Mouse (Mus musculus) WW6 (cell line): Measurements from ENCODE around the gene Slc25a34.
A peak's percentile ranks its signal among the peaks of the same experiment; 100 is the strongest.

Source experiments
- DNase-seq: peaks from one replicate; pipeline ENCODE4 v3.0.0-alpha.2; 2013; ENCODE audit warnings: low read depth, low spot score

The Slc25a34 gene

DNA sequence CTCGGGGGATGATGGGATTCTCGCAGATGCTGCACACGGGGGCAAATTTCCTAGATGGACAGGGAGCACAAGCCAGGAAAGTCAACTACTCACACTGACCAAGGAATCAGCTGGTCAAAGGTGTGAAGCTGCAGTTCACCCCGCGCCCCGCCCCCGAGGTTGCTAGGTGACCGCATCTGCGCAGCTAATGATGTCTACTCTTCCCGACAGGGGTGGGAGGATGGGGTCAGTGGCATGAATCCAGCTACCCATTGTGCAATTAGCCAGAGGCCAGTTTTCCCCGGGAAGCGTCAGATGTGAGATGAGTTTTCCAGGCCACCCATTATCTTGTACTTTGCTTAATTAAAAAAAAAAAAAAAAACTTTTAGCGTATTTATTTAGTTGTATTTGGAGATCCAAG is 42.6 kb downstream of the Slc25a34 start:
- no peak for DNase-seq

DNA sequence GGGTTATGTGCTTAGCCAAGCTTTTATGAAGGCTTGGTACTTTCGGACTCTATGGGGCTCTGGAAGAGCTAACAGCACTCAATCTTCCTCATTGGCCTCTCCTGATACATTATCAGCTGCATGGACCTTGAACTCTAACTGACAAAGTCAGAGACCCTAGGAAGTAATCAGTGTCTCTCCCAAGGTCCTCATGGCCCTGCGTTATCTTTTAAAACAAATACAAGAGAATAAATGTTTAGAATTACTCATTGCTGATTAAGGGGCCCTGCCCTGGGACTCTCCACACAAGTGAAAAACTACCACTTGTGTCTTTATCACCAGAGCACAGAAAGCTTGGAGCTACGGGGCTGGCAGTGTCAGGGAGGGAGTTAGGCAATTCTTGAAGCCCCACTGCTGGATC is 44.8 kb downstream of the Slc25a34 start:
- DNase-seq = no peak

DNA sequence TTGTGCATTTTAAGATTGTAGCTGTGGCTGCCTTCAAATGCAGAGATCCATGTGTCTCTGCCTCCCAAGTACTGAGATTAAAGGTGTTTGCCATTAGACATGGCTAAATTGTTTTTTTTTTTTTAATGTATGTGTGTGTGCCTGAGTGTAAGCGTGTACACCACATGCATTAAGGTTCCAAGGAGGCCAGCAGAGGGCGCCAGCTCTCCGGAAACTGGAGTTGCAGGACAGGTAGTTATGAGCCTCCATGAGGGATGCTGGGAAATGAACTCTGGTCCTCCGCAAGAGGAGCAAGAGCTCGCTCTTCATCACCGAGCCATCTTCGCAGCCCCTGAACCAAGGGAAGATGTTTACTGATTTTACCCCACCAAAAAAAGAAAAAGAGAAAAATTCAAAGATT is 46.7 kb downstream of the Slc25a34 start:
- no peak for DNase-seq

DNA sequence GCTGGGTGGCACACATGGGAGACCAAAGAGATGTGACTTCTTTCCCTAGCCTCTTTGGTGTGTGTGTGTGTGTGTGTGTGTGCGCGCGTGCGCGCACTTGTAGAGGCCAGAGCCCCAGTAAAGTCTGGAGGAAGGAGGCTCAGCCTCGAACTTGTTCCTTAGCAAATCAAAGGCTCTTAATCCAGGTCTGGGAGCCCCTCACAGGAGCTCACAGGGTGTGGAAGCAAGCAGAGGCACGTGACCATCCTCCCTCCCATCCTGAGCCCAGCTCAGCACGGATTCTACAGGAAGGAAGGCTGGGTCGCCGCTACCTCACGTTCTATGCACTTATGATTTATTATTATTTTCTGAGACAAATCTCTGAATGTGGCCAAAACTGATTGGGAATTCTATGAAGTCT is 47.2 kb downstream of the Slc25a34 start:
- no peak for DNase-seq

DNA sequence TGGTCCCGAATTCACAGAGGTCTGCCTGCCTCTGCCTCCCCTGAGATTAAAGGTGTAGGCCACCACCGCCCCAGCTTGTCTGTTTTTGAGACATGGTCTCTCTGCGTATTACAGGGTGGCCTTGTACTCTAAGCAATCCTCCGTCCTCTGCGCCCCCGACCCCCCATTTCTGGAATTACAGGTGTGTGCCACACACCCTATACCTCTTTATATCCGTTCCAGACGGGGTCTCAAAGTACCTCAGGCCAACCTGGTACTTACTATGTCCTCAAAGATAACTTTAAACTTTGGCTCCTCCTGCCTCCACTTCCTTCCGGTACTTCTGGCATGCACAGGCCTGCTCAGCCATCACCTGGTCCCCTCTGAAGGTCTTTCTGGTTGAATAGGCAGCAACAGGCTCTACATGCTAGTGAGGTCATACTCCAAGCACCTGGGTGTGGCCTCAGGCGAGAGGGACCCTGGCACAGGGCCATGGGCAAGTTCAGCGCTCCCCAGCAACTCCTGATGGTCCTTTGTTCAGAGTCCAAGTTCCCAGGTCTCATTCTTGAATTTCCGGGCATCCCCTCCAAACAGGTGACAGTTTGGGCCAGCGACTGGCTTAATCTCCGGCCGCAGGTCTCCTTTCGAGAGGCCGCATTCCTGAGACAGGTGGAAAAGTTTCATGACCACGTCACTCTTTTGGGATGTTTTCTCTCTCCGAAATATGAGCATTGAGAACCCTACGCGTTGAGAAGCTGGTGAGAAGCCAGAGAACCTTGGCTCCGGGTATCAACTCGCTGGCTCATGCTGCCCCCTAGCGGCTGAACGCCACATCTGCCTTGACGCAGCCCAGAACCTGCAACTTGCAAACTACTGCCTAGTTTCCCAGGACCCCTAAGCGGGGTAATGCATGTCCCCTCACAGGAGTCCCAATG is 48.6 kb downstream of the Slc25a34 start:
- no peak for DNase-seq

DNA sequence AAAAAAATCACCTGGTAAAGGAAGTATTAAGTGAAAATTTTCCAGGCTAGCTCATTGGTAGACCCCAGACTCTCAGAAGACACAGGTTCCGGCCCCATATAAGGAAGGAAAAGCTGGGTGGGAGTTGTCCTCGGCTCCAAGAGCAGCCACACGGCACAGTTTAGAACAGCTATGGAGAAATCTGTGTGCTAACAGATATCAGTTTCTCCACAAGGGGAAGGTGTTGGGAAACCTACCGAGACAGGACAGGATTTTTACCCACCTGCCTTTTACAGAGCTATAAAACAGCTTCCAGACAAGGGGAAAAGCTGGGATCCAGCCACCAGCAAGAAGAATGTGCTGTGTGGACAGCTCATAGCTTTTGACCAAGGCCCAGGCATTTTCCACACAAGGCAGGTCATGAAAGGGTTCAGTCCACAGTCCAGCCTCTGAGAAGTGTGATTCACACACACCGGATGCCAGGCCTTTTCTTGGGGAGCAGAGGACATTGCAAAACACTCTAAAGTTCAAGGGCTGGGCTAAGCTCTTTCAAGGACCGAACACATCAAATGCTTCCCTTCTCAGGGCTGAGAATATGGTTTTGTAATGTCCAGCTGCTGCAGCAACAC is 50.2 kb downstream of the Slc25a34 start:
- DNase-seq = no peak

DNA sequence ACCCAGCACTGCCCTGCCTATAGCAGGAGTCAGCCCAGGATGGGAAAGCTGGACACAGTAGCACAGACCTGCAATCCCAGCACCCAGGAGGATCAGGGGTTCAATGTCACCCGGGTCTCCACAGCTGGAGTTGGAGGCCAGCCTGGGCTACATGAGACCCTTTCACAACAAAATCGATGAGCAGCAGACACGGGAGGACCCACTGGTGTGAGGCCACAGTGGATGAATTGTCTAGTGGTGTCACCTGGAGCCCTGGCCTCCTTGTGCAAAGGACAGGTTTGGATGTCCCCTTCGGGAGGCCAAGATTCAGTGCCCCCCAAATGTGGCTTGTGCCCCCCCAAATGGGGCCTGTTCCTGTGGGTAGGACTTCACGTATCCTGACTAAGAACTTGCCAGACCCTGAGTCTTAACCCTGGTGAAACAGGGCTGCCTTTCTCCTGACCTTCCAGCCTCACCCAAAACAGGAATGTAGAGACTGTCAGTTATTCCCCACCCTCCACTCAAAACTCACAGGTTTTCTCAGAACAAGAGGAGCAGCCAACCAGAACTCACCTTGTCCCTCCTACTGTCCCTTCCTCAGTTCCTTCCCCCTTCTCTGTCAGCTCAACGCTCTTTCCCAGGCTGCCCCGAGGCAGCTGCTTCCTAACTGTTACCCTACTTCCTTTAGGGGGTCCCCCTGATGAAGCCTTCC is 50.8 kb downstream of the Slc25a34 start:
- no peak for DNase-seq

DNA sequence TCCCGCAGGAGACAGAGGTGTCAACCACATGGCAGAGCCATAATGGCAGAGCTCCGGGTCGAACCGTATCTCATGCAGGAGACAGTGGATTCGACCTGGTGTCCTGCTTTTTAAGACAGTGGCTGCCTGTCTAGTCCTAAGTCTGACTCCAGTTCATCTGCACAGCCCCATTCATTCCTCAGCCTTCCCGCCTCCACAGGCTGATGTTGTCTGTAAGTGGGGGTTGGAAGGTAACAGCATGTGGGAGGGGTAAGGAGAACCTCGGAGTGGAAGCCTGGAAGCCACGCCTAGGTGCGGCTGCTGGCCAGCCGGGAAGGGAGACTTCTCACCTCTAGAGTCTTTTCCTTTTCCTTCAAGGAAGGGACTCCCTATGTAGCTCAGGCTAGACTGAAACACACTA is 51.7 kb downstream of the Slc25a34 start:
- DNase-seq = no peak

DNA sequence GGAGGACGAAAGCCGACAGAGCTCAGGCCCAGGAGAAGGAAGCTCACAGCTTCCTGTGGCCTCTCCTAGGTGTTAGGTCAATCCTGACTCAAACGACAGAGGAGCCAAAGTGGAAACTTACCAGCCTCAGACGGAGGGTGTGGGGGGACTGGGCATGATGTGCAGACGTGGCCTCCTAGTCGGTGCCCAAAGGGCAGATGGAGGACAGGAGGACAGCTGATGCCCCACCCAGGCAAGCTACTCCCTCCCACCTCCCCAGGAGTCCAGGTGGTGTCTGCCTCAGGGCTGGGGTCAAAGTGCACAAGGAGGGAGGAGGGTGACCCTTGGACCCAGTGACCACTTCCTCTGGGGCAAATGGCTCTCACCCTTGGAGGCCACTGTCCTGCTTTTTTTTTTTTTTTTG is 52.3 kb downstream of the Slc25a34 start:
- no peak for DNase-seq

DNA sequence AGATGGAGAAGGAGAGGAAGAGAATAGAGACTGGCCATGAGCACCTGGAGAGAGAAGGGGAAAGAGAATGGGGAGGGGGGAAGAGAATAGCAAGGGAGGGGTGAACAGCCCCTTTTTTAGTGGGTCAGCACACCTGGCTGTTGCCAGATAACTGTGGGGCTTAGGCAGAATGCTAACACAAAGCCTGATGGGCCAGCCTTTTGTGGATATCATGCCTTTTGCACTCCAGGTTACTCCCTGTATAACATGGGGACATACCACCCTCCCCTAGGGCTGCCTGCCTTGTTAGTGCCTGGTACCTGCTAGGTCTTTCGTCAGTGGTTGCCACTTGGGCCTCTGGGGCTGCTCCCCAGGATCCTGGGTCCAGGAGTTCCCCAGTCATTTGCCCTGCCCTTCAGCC is 52.8 kb downstream of the Slc25a34 start:
- DNase-seq = no peak

DNA sequence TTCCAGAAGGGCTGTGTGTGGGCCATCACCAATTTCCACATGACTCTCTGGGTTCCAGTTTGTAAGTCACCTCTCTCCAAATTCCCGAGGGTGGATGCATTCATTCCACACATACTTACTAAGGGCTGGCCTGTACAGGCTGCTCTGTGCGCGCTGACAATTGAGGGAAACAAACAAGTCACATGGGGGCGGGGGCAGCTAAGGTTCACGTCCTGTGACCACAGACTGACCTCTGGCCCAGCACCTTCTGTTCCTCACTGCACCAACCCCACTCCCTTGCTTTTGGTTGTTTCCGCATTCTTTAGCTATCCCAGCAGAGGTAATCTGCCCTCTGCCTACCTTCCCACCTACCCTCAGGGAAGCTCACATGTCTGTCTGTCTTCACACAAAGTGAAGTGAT is 53.6 kb downstream of the Slc25a34 start:
- peak; percentile 88 for DNase-seq

DNA sequence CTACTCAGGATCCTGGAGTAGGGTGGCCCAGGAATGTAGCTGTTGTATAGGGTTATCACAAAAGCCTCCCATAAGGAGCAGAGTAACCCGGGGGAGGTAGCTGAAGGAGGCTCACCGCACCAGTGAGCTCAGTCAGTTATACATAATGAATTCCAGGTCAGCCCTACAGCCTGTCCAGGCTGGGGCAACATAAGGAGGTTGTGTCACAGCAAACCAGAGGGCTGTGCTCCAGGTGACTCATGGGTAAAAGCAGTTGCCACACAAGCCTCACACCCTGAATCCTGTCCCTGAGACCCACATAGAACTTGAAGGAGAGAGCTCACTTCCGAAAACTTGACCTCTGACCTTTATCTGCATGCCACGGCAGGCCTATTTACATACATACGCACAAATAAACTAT is 54.7 kb downstream of the Slc25a34 start:
- no peak for DNase-seq
